In genomic region chr12:35884892-35885558, GRCm38 (mm10) we compare ENCODE assay signal across 8 mouse cellular contexts. TPM values are rescaled to one million over a fixed set of nuclear protein-coding genes. Genes with fewer than 3 reads are reported as not detected.
DNase-seq lines count a peak whose midpoint lies in the region; ATAC-seq and TF ChIP-seq lines count a peak whose summit lies in the region.
"Had no signal": no experiment of that assay in that cellular context is flagged by ENCODE, and none has a peak within 500 bp of the region (broad histone marks: within the 10 kb centered on the region; RNA-seq: fewer than 3 reads in every experiment).

No protein-coding gene starts in this region.

- TF ChIP-seq CTCF in left cerebral cortex, adult 2 months (IDR thresholded peaks at IDR 0.05) = peak; percentile 65

- H3K36me3 ChIP-seq in heart, embryonic 13.5 days = no peaks in the 10 kb centered on the region

- H3K4me2 ChIP-seq in heart, embryonic 13.5 days = 0 out of 2 replicates have a peak overlapping the region, but pooled peaks have one; percentile 6

- H3K9ac ChIP-seq in heart, embryonic 13.5 days = no peak overlapping the region

- intact Hi-C loops in left cerebral cortex, adult 2 months (cut with DNase I) = loop anchor here (5.0 kb wide), 2 partner anchors 43 to 573 kb away; no protein-coding TSS in a partner anchor

- H3K4me3 ChIP-seq in left cerebral cortex, adult 2 months = no peak overlapping the region
- no peak overlapping the region for H3K4me3 ChIP-seq in heart, embryonic 13.5 days

- H3K9me3 ChIP-seq in heart, embryonic 13.5 days = no peaks in the 10 kb centered on the region

- no peak overlapping the region for H3K27ac ChIP-seq in left cerebral cortex, adult 2 months
- H3K27ac ChIP-seq in heart, embryonic 13.5 days (replicated peaks) = no peak overlapping the region

- no peak for ATAC-seq in heart, embryonic 13.5 days (ENCODE audit: extremely low read depth, insufficient number of reproducible peaks, low FRiP score, low TSS enrichment)

- H3K27me3 ChIP-seq in heart, embryonic 13.5 days (replicated peaks) = no peaks in the 10 kb centered on the region

- 44% methylated on average over 9 of the region's 9 CpGs for WGBS in heart, embryonic 13.5 days

- DNase-seq in left cerebral cortex, adult 2 months (ENCODE audit: extremely low spot score in 1 of 2, low spot score in 2 of 2) = peak in 1 of 2 experiments; percentile 23
- DNase-seq in left cerebral cortex, adult 11 months (ENCODE audit: low spot score) = no peak
- DNase-seq in NIH3T3 (ENCODE audit: low read depth) = peak; percentile 62
- DNase-seq in lung, adult 18-20 months = peak; percentile 56 to 62
- peak; percentile 7 to 12 for DNase-seq in thymus, postnatal 36 days
- no peak for DNase-seq in embryo, embryonic 11 days

- H3K4me1 ChIP-seq in heart, embryonic 13.5 days = no peaks in the 10 kb centered on the region

RNA-seq across cellular contexts. Expression of gene Agr3, which starts 40.4 kb away (rescaled TPM):
- total RNA-seq in left cerebral cortex, adult 2 months (2021) = not detected
- not detected in 2 replicates for polyA plus RNA-seq in heart, embryonic 13.5 days (2015; fragmentation: Nextera tagmentation; extraction: Ambion mirVana)
- polyA plus RNA-seq: liver, embryonic 16.5 days had no signal

Comparison
In these comparisons a context has a peak if more than half of its experiments do, and no peak if none do; other contexts are left out.
1. DNase-seq: peak in NIH3T3 (single experiment), lung, adult 18-20 months (2 of 2) and thymus, postnatal 36 days (2 of 2); none in left cerebral cortex, adult 11 months (single experiment) and embryo, embryonic 11 days (single experiment).